Mouse (Mus musculus): ENCODE data around the gene Igfbp7. TPM values are rescaled to one million over a fixed set of nuclear protein-coding genes. Genes with fewer than 3 reads are reported as not detected.

Gene Igfbp7
- total RNA-seq (2012; rRNA removed) (0.17 and 0.29 TPM in 2 replicates), total RNA-seq (2014; rRNA removed) (0.30 and 0.35 TPM in 2 replicates), polyA plus RNA-seq (2012; ENCODE audit: insufficient read length, low read depth) (0.52 and 0.70 TPM in 2 replicates)

DNA sequence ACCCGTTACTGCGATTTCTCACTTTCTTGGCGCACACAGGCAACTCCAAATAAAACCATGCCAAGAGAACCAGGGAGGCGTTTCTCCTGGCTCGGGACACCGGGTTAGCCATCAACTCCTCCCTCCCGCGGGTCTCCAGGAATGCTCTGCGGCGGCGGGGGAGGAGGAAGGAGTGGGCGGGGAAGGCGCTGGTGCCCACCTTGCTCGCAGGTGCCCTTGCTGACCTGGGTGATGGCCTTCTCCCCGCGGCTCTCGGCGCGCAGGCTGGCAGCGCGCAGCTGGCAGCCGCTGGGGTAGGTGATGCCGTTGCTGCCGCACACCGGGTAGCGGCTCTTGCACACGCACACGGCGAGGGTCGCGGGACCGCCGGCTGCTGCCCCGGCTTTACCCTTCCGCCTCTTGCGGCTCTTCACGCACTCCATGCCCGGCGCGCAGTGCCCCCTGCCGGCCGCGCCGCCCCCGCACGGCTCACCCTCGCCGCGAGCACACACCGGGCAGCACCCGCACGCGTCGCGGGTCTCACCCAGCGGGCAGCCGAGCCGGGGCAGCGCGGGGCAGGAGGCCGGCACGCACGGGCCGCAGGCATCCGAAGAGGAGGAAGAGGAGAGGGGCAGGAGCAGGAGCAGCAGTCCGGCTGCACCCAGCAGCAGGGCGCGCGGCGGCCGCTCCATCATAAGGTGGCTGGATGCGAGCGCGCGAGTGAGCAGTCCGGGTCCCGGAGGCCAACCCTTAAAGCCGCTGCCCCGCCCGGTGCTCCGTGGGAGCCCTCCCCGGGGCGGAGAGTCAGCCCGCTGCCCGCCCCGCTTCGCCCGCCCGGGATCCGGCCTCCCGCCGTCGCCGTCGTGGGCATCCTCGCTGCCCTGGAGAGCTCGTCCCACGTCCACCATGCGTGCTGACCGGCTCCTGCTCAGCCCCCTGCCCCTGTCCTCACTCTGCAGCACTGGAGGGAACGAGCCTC is at the start of gene Igfbp7:
Gene Igfbp7, minus strand, starts transcription at position 701 of the 958 bp plus-strand sequence.
- no peak for DNase-seq (ENCODE audit: extremely low read depth)
- no peak within 1 kb of the TSS for H3K4me3 ChIP-seq (replicated peaks in 1 of 3; ENCODE audit: low read depth in 2 of 3, low read length in 2 of 3, poor library complexity in 1 of 3)
- no peak within 1 kb of the TSS for H3K9ac ChIP-seq (ENCODE audit: insufficient read depth, low read depth)
- TF ChIP-seq MXI1 (IDR thresholded peaks at IDR 0.05; ENCODE audit: low read depth, low read length) (no peak), KAT2A (IDR thresholded peaks at IDR 0.05; ENCODE audit: insufficient replicate concordance, low read length) (no peak), MAX (IDR thresholded peaks at IDR 0.05; ENCODE audit: low read length) (no peak)
- H3K27me3 ChIP-seq (replicated peaks), result no peaks in the 10 kb centered on the region
- peaks cover 8% of the 10 kb centered on the region for H3K9me3 ChIP-seq (replicated peaks; ENCODE audit: low read length)
- H3K4me2 ChIP-seq (ENCODE audit: insufficient read depth, low read depth, poor library complexity, severe bottlenecking), result no peak within 1 kb of the TSS
- dilution Hi-C loops (cut with MboI; ENCODE audit: extremely low pct_ligation_motif_present, extremely low pct_unique_long_range_greater_than_20kb, low sequenced_read_pairs), result no loop called here
- H3K79me2 ChIP-seq (replicated peaks; ENCODE audit: control insufficient read depth, extremely low read depth, insufficient read depth, poor library complexity, severe bottlenecking), result no peaks in the 10 kb centered on the region
- in situ Hi-C loops (cut with MboI; ENCODE audit: low pct_ligation_motif_present, low pct_unique_long_range_greater_than_20kb, low sequenced_read_pairs), result no loop called here
- H3K27ac ChIP-seq (ENCODE audit: insufficient read depth, low read depth), result no peak within 1 kb of the TSS
- H3K36me3 ChIP-seq (replicated peaks in 1 of 2; ENCODE audit: control insufficient read depth in 1 of 2, insufficient read depth in 1 of 2, low read length in 1 of 2), result no peaks in the 10 kb centered on the region
- H3K4me1 ChIP-seq (ENCODE audit: control insufficient read depth in 1 of 2, insufficient read depth in 2 of 2), result peaks cover 0 to 5% of the 10 kb centered on the region in 2 experiments; a peak in 1 of 4 replicates

DNA sequence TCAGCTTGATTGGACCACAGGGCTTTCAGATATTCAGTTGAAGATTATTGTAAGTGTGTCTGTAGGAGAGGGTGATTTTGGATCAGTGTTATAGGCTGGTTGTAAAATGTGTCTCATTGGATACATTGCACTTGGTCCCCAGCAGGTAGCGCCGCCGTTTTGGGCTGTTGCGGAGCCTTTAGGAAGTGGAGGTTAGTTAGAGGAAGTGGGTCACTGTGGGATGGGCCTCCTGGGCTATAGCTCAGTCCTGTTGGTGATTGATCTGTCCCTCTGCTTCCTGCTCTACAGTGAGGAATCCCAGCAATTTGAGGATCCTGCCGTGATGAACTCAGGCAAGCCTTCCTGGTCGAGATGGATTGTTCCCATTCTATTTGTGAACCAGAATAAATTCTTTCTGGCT is 44.3 kb upstream of the Igfbp7 start:
- Histone ChIP-seq H3K9ac (ENCODE audit: insufficient read depth, low read depth) (no peak overlapping the region), H3K9me3 (replicated peaks; ENCODE audit: low read length) (no peaks in the 10 kb centered on the region)
- dilution Hi-C loops (cut with MboI; ENCODE audit: extremely low pct_ligation_motif_present, extremely low pct_unique_long_range_greater_than_20kb, low sequenced_read_pairs), result no loop called here

DNA sequence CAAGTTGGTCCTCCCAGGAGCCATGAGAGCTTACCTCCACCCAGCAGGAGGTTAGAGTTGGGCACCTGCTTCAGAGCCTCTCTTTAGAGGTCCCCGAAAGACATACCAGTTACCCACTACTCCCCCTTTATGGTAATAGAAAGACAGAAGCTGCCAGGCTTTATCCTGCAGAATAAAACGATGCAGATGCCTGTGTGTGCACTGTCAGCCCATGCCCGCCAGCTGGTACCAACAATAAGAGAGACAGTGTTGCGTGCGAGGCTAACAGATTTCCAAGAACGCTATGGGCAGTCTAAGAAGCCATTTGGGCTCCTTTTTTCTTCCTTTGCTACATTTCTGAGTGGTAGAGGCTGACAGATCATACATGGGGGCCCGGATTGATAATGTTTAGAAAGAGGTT is 41.7 kb upstream of the Igfbp7 start:
- no peaks in the 10 kb centered on the region for H3K36me3 ChIP-seq (replicated peaks in 1 of 2; ENCODE audit: control insufficient read depth in 1 of 2, insufficient read depth in 1 of 2, low read length in 1 of 2)
- H3K9me3 ChIP-seq (replicated peaks; ENCODE audit: low read length), result no peaks in the 10 kb centered on the region
- no peaks in the 10 kb centered on the region for H3K79me2 ChIP-seq (replicated peaks; ENCODE audit: control insufficient read depth, extremely low read depth, insufficient read depth, poor library complexity, severe bottlenecking)
- peaks cover 5 to 28% of the 10 kb centered on the region in 2 experiments for H3K4me1 ChIP-seq (ENCODE audit: control insufficient read depth in 1 of 2, insufficient read depth in 2 of 2)
- DNase-seq (ENCODE audit: extremely low read depth), result no peak
- H3K27ac ChIP-seq (ENCODE audit: insufficient read depth, low read depth), result no peak overlapping the region
- TF ChIP-seq MXI1 (IDR thresholded peaks at IDR 0.05; ENCODE audit: low read depth, low read length) (no peak), HCFC1 (IDR thresholded peaks at IDR 0.05; ENCODE audit: low read depth, low read length) (no peak), SMC3 (IDR thresholded peaks at IDR 0.05; ENCODE audit: low read depth, low read length) (no peak), E2F4 (IDR thresholded peaks at IDR 0.05; ENCODE audit: insufficient replicate concordance, low read depth, low read length) (no peak), SIN3A (IDR thresholded peaks at IDR 0.05; ENCODE audit: low read length) (no peak), MAZ (IDR thresholded peaks at IDR 0.05; ENCODE audit: low read depth, low read length) (no peak), EP300 (IDR thresholded peaks at IDR 0.05; ENCODE audit: low read length) (no peak), RAD21 (IDR thresholded peaks at IDR 0.05; ENCODE audit: low read depth, low read length) (no peak), IRF4 (IDR thresholded peaks at IDR 0.05; ENCODE audit: low read depth, low read length) (no peak), JUN (IDR thresholded peaks at IDR 0.05; ENCODE audit: insufficient read depth, low read depth, low read length) (no peak), POLR2A (IDR thresholded peaks at IDR 0.05; ENCODE audit: low read depth, low read length) (no peak), ELF1 (IDR thresholded peaks at IDR 0.05; ENCODE audit: low read depth, low read length) (no peak), ZMIZ1 (IDR thresholded peaks at IDR 0.05; ENCODE audit: low read depth, low read length) (no peak), PAX5 (IDR thresholded peaks at IDR 0.05; ENCODE audit: low read length) (no peak), CTCF (conservative IDR thresholded peaks at IDR 0.05 in 1 of 2, IDR thresholded peaks at IDR 0.05 in 1 of 2; ENCODE audit: low read depth in 2 of 2, low read length in 2 of 2) (no peak), ETS1 (conservative IDR thresholded peaks at IDR 0.05; ENCODE audit: low read depth, low read length) (no peak), TBP (conservative IDR thresholded peaks at IDR 0.05; ENCODE audit: low read depth, low read length) (no peak), POLR2AphosphoS2 (IDR thresholded peaks at IDR 0.05; ENCODE audit: low read depth, low read length) (no peak)
- no peak overlapping the region for H3K4me2 ChIP-seq (ENCODE audit: insufficient read depth, low read depth, poor library complexity, severe bottlenecking)
- H3K9ac ChIP-seq (ENCODE audit: insufficient read depth, low read depth), result no peak overlapping the region
- dilution Hi-C loops (cut with MboI; ENCODE audit: extremely low pct_ligation_motif_present, extremely low pct_unique_long_range_greater_than_20kb, low sequenced_read_pairs), result no loop called here
- in situ Hi-C loops (cut with MboI; ENCODE audit: low pct_ligation_motif_present, low pct_unique_long_range_greater_than_20kb, low sequenced_read_pairs), result no loop called here
- H3K27me3 ChIP-seq (replicated peaks), result no peaks in the 10 kb centered on the region
- no peak overlapping the region for H3K4me3 ChIP-seq (replicated peaks in 1 of 3; ENCODE audit: low read depth in 2 of 3, low read length in 2 of 3, poor library complexity in 1 of 3)

More for the DNA sequence above, 44.3 kb upstream of the Igfbp7 start:
- H3K36me3 ChIP-seq (replicated peaks in 1 of 2; ENCODE audit: control insufficient read depth in 1 of 2, insufficient read depth in 1 of 2, low read length in 1 of 2), result no peaks in the 10 kb centered on the region
- H3K4me1 ChIP-seq (ENCODE audit: control insufficient read depth in 1 of 2, insufficient read depth in 2 of 2), result peaks cover 0 to 6% of the 10 kb centered on the region in 2 experiments
- H3K4me3 ChIP-seq (replicated peaks in 1 of 3; ENCODE audit: low read depth in 2 of 3, low read length in 2 of 3, poor library complexity in 1 of 3), result no peak overlapping the region
- H3K27ac ChIP-seq (ENCODE audit: insufficient read depth, low read depth), result no peak overlapping the region
- no peak overlapping the region for H3K4me2 ChIP-seq (ENCODE audit: insufficient read depth, low read depth, poor library complexity, severe bottlenecking)
- no peaks in the 10 kb centered on the region for H3K79me2 ChIP-seq (replicated peaks; ENCODE audit: control insufficient read depth, extremely low read depth, insufficient read depth, poor library complexity, severe bottlenecking)
- no peak for DNase-seq (ENCODE audit: extremely low read depth)
- in situ Hi-C loops (cut with MboI; ENCODE audit: low pct_ligation_motif_present, low pct_unique_long_range_greater_than_20kb, low sequenced_read_pairs), result loop anchor here (25.0 kb wide), 1 partner anchor 360 kb away; no protein-coding TSS in a partner anchor
- no peak for TF ChIP-seq BHLHE40 (IDR thresholded peaks at IDR 0.05; ENCODE audit: low read depth, low read length)
- no peak for TF ChIP-seq NRF1 (IDR thresholded peaks at IDR 0.05; ENCODE audit: low read depth, low read length)
- TF ChIP-seq TBP (conservative IDR thresholded peaks at IDR 0.05; ENCODE audit: low read depth, low read length), result no peak
- H3K27me3 ChIP-seq (replicated peaks), result no peaks in the 10 kb centered on the region

All from CH12.LX (cell line).